Mouse (Mus musculus) ES-E14 (cell line): ENCODE data around the gene Wdhd1. TPM values are rescaled to one million over a fixed set of nuclear protein-coding genes. Genes with fewer than 3 reads are reported as not detected.

Experiments used
- DNase-seq: peaks from one replicate; pipeline ENCODE4 v3.0.0-alpha.2; 2013; ENCODE audit warnings: low read depth, low spot score
- H3K27ac ChIP-seq: 2 replicates; pipeline ENCODE4 v1.5.1; 2012; ENCODE audit warnings: low read depth, mild to moderate bottlenecking, low read length, moderate library complexity, mixed read lengths; ENCODE audit not compliant: poor library complexity, insufficient read depth, severe bottlenecking
- H3K36me3 ChIP-seq: 2 replicates; pipeline ENCODE4 v1.6.1; 2012; ENCODE audit warnings: mild to moderate bottlenecking, low read length, moderate library complexity, mixed read lengths; ENCODE audit not compliant: control insufficient read depth, poor library complexity, insufficient read depth, severe bottlenecking
- H3K4me1 ChIP-seq, 2 experiments: fragments of 150-350 bp in 1 of 2; sonication (generic) in 1 of 2; 2 replicates each; pipeline ENCODE4 v1.6.1; 2012; ENCODE audit warnings: low read length in 2 of 2, mild to moderate bottlenecking in 1 of 2, mixed read lengths in 1 of 2; ENCODE audit not compliant: control insufficient read depth in 2 of 2, insufficient read depth in 2 of 2, poor library complexity in 1 of 2
- H3K4me3 ChIP-seq, 2 experiments: fragments of 150-350 bp in 1 of 2; sonication (generic) in 1 of 2; 2 replicates each; pipeline ENCODE4 v1.5.1; 2012; ENCODE audit warnings: low read length in 2 of 2, low read depth in 1 of 2, mild to moderate bottlenecking in 1 of 2, mixed read lengths in 1 of 2; ENCODE audit not compliant: insufficient read depth in 1 of 2, poor library complexity in 1 of 2, severe bottlenecking in 1 of 2
- H3K9ac ChIP-seq: 2 replicates; pipeline ENCODE4 v1.6.1; 2012; ENCODE audit warnings: low read depth, mild to moderate bottlenecking, low read length, mixed read lengths; ENCODE audit not compliant: poor library complexity, insufficient read depth, severe bottlenecking
- H3K9me3 ChIP-seq: fragments of 150-350 bp; sonication (generic); 2 replicates; pipeline ENCODE4 v1.6.1; 2012; ENCODE audit warnings: low read depth, mild to moderate bottlenecking, low read length; ENCODE audit not compliant: control insufficient read depth, insufficient read depth
- CHD2 ChIP-seq: IDR thresholded peaks from 2 replicates; pipeline ENCODE4 v1.6.1; 2014; ENCODE audit warnings: mild to moderate bottlenecking, low read depth, low read length, inconsistent platforms
- HCFC1 ChIP-seq: IDR thresholded peaks from 2 replicates; pipeline ENCODE4 v1.6.1; 2012; ENCODE audit warnings: low read length, inconsistent platforms, borderline replicate concordance; ENCODE audit not compliant: insufficient read depth
- MAFK ChIP-seq: IDR thresholded peaks from 2 replicates; pipeline ENCODE4 v1.6.1; 2014; ENCODE audit warnings: mild to moderate bottlenecking, low read depth, low read length, inconsistent platforms; ENCODE audit not compliant: insufficient read depth
- ZC3H11A ChIP-seq: IDR thresholded peaks from 2 replicates; pipeline ENCODE4 v1.6.1; 2012; ENCODE audit warnings: low read depth, mild to moderate bottlenecking, inconsistent platforms, low read length, borderline replicate concordance
- ZNF384 ChIP-seq: IDR thresholded peaks from 2 replicates; pipeline ENCODE4 v1.6.1; 2012; ENCODE audit warnings: low read depth, low read length, inconsistent platforms
- in situ Hi-C, 2 experiments: fragments of 600-800 bp; cut with MboI; formaldehyde crosslinking; loops; one replicate each; pipeline ENCODE4 v1.15.1; 2025; ENCODE audit warnings: low sequenced_read_pairs in 2 of 2, inconsistent platforms in 1 of 2; ENCODE audit not compliant: unreplicated experiment in 2 of 2
- total RNA-seq: library from RNA; depleted of rRNA; stranded (reverse); fragments of 300-350 nt; gene quantifications from 2 replicates; pipeline ENCODE4 v1.2.3, GENCODE M21; 2012

Wdhd1 gene
- total RNA-seq, 1 experiment: 22.0 TPM

GRCm38 (mm10) chr14:47304814-47305405, 28.3 kb upstream of the Wdhd1 start:
- Histone ChIP-seq H3K4me3 (no peak overlapping the region), H3K36me3 (peaks cover 13% of the 10 kb centered on the region), H3K9ac (no peak overlapping the region), H3K9me3 (no peaks in the 10 kb centered on the region), H3K4me1 (peaks cover 2 to 9% of the 10 kb centered on the region in 2 experiments; a peak in 3 of 4 replicates), H3K27ac (no peak overlapping the region)
- no peak for DNase-seq
- TF ChIP-seq HCFC1 (no peak), MAFK (no peak), CHD2 (no peak), ZC3H11A (no peak), ZNF384 (no peak)
- in situ Hi-C loops: no loop called here

- H3K36me3 ChIP-seq: peaks cover 8% of the 10 kb centered on the region
- H3K4me1 ChIP-seq: peaks cover 2 to 13% of the 10 kb centered on the region in 2 experiments; a peak in 3 of 4 replicates
- no peak for DNase-seq
- TF ChIP-seq CHD2: no peak
- no peak for TF ChIP-seq HCFC1
- no peak for TF ChIP-seq ZNF384
- TF ChIP-seq ZC3H11A: no peak
- no peak for TF ChIP-seq MAFK
- H3K4me3 ChIP-seq: no peak overlapping the region
- in situ Hi-C loops: no loop called here
- no peak overlapping the region for H3K27ac ChIP-seq
- H3K9ac ChIP-seq: no peak overlapping the region
- no peaks in the 10 kb centered on the region for H3K9me3 ChIP-seq
These were observed 26.4 kb upstream of the Wdhd1 start for GRCm38 (mm10) chr14:47302885-47303680.

- Histone ChIP-seq H3K4me3 (peak overlapping the region; percentile 95 to 99), H3K4me1 (peaks cover 4 to 16% of the 10 kb centered on the region in 2 experiments), H3K9ac (peak overlapping the region; percentile 87), H3K36me3 (peaks cover 6% of the 10 kb centered on the region), H3K27ac (peak overlapping the region; percentile 98), H3K9me3 (no peaks in the 10 kb centered on the region)
- TF ChIP-seq MAFK (no peak), ZNF384 (no peak), CHD2 (no peak), ZC3H11A (no peak), HCFC1 (no peak)
- peak; percentile 44 for DNase-seq
- in situ Hi-C loops: no loop called here
These were observed 22.2 kb upstream of the Wdhd1 start for GRCm38 (mm10) chr14:47298819-47299261.

GRCm38 (mm10) chr14:47298408-47298792, 21.7 kb upstream of the Wdhd1 start:
- Histone ChIP-seq H3K9ac (peak overlapping the region; percentile 99), H3K4me3 (peak overlapping the region; percentile 95 to 99), H3K9me3 (no peaks in the 10 kb centered on the region), H3K27ac (peak overlapping the region; percentile 98), H3K4me1 (peaks cover 4 to 16% of the 10 kb centered on the region in 2 experiments), H3K36me3 (peaks cover 6% of the 10 kb centered on the region)
- TF ChIP-seq MAFK: no peak
- TF ChIP-seq ZC3H11A: no peak
- peak; percentile 41 for DNase-seq
- in situ Hi-C loops: no loop called here
